Mouse (Mus musculus) MEL (cell line): Measurements from ENCODE around the gene Ppm1g. TPM values are rescaled to one million over a fixed set of nuclear protein-coding genes. Genes with fewer than 3 reads are reported as not detected.
A peak's percentile ranks its signal among the peaks of the same experiment; 100 is the strongest.

Experiments
- DNase-seq: peaks from one replicate; pipeline ENCODE4 v3.0.0; 2011; ENCODE audit warnings: low read depth, low spot score
- H3K27ac ChIP-seq: 2 replicates; pipeline ENCODE4 v1.5.1; 2012; ENCODE audit warnings: low read depth, mild to moderate bottlenecking, control low read depth, low read length, moderate library complexity; ENCODE audit not compliant: control insufficient read depth
- H3K27me3 ChIP-seq, 2 experiments: fragments of 150-350 bp in 1 of 2; sonication (generic) in 1 of 2; 2 replicates each; pipeline ENCODE4 v1.6.1; 2012; ENCODE audit warnings: low read length in 2 of 2, mild to moderate bottlenecking in 2 of 2, improper control_type of control experiment in 1 of 2, moderate library complexity in 1 of 2; ENCODE audit not compliant: insufficient read depth in 2 of 2, control insufficient read depth in 1 of 2
- H3K36me3 ChIP-seq, 2 experiments: 2 replicates each; pipeline ENCODE4 v1.6.1; 2012 to 2014; ENCODE audit warnings: low read length in 2 of 2, improper control_type of control experiment in 1 of 2, inconsistent platforms in 1 of 2, mild to moderate bottlenecking in 1 of 2; ENCODE audit not compliant: insufficient read depth in 2 of 2, control insufficient read depth in 1 of 2
- H3K4me1 ChIP-seq, 2 experiments: fragments of 150-350 bp in 1 of 2; sonication (generic) in 1 of 2; 2 replicates each; pipeline ENCODE4 v1.6.1; 2012; ENCODE audit warnings: low read length in 2 of 2, improper control_type of control experiment in 1 of 2, mild to moderate bottlenecking in 1 of 2; ENCODE audit not compliant: insufficient read depth in 2 of 2, control insufficient read depth in 1 of 2
- H3K4me3 ChIP-seq, 2 experiments: fragments of 150-350 bp in 1 of 2; sonication (generic) in 1 of 2; 2 replicates each; pipeline ENCODE4 v1.5.1; 2012; ENCODE audit warnings: low read depth in 2 of 2, low read length in 2 of 2, mild to moderate bottlenecking in 2 of 2, moderate library complexity in 2 of 2, control low read depth in 1 of 2, improper control_type of control experiment in 1 of 2; ENCODE audit not compliant: control insufficient read depth in 1 of 2, insufficient read depth in 1 of 2
- H3K79me2 ChIP-seq: 2 replicates; pipeline ENCODE4 v1.6.1; 2012; ENCODE audit warnings: mild to moderate bottlenecking, low read length, moderate library complexity; ENCODE audit not compliant: control insufficient read depth, poor library complexity, insufficient read depth
- H3K9ac ChIP-seq: 2 replicates; pipeline ENCODE4 v1.6.1; 2012; ENCODE audit warnings: low read depth, mild to moderate bottlenecking, control low read depth, low read length, moderate library complexity; ENCODE audit not compliant: control insufficient read depth, poor library complexity, severe bottlenecking
- H3K9me3 ChIP-seq: fragments of 150-350 bp; sonication (generic); replicated peaks from 2 replicates; pipeline ENCODE4 v1.6.1; 2012; ENCODE audit warnings: mild to moderate bottlenecking, low read length, improper control_type of control experiment, moderate library complexity; ENCODE audit not compliant: insufficient read depth
- CHD1 ChIP-seq: IDR thresholded peaks from 2 replicates; pipeline ENCODE4 v1.6.1; 2012; ENCODE audit warnings: low read depth, mild to moderate bottlenecking, inconsistent platforms, low read length, improper control_type of control experiment
- CTCF ChIP-seq, 3 experiments: IDR thresholded peaks in 2 of 3; conservative IDR thresholded peaks in 1 of 3; 2 replicates each; pipeline ENCODE4 v1.5.1; 2011 to 2012; ENCODE audit warnings: low read length in 3 of 3, low read depth in 2 of 3, mild to moderate bottlenecking in 2 of 3, improper control_type of control experiment in 1 of 3, inconsistent platforms in 1 of 3, mixed read lengths in 1 of 3, moderate library complexity in 1 of 3; ENCODE audit not compliant: control insufficient read depth in 1 of 3, insufficient read depth in 1 of 3, poor library complexity in 1 of 3, severe bottlenecking in 1 of 3
- ELF1 ChIP-seq: IDR thresholded peaks from 2 replicates; pipeline ENCODE4 v1.6.1; 2014; ENCODE audit warnings: low read depth, mild to moderate bottlenecking, inconsistent platforms, low read length, improper control_type of control experiment, moderate library complexity
- ETS1 ChIP-seq: IDR thresholded peaks from 2 replicates; pipeline ENCODE4 v1.6.1; 2012; ENCODE audit warnings: low read depth, mild to moderate bottlenecking, inconsistent platforms, low read length, improper control_type of control experiment, moderate library complexity
- HCFC1 ChIP-seq: IDR thresholded peaks from 2 replicates; pipeline ENCODE4 v1.6.1; 2012; ENCODE audit warnings: low read depth, mild to moderate bottlenecking, inconsistent platforms, low read length, improper control_type of control experiment, moderate library complexity
- JUND ChIP-seq: IDR thresholded peaks from 2 replicates; pipeline ENCODE4 v1.6.1; 2011; ENCODE audit warnings: low read depth, mild to moderate bottlenecking, improper control_type of control experiment, low read length
- KAT2A ChIP-seq: conservative IDR thresholded peaks from 2 replicates; pipeline ENCODE4 v1.6.1; 2012; ENCODE audit warnings: low read depth, low read length, improper control_type of control experiment, inconsistent platforms
- MAFK ChIP-seq: IDR thresholded peaks from 2 replicates; pipeline ENCODE4 v1.6.1; 2011; ENCODE audit warnings: low read depth, mild to moderate bottlenecking, low read length, improper control_type of control experiment, borderline replicate concordance
- MYB ChIP-seq: IDR thresholded peaks from 2 replicates; pipeline ENCODE4 v1.6.1; 2011; ENCODE audit warnings: mild to moderate bottlenecking, low read depth, low read length, improper control_type of control experiment
- MYC ChIP-seq: IDR thresholded peaks from 2 replicates; pipeline ENCODE4 v1.6.1; 2011; ENCODE audit warnings: low read depth, mild to moderate bottlenecking, low read length, improper control_type of control experiment, moderate library complexity
- NELFE ChIP-seq: IDR thresholded peaks from 2 replicates; pipeline ENCODE4 v1.6.1; 2011; ENCODE audit warnings: low read depth, low read length, improper control_type of control experiment
- POLR2AphosphoS5 ChIP-seq: IDR thresholded peaks from 2 replicates; pipeline ENCODE4 v1.6.1; 2012; ENCODE audit warnings: low read depth, borderline replicate concordance, mild to moderate bottlenecking, inconsistent platforms, low read length, moderate library complexity, mixed read lengths
- RAD21 ChIP-seq: IDR thresholded peaks from 2 replicates; pipeline ENCODE4 v1.6.1; 2011; ENCODE audit warnings: mild to moderate bottlenecking, low read depth, low read length, improper control_type of control experiment
- SIN3A ChIP-seq: IDR thresholded peaks from 2 replicates; pipeline ENCODE4 v1.6.1; 2012; ENCODE audit warnings: low read length, improper control_type of control experiment, inconsistent platforms
- SMC3 ChIP-seq: IDR thresholded peaks from 2 replicates; pipeline ENCODE4 v1.6.1; 2011; ENCODE audit warnings: low read depth, low read length, improper control_type of control experiment
- TBP ChIP-seq: IDR thresholded peaks from 2 replicates; pipeline ENCODE4 v1.8.0; 2011; ENCODE audit warnings: low read depth, low read length, improper control_type of control experiment
- UBTF ChIP-seq: IDR thresholded peaks from 2 replicates; pipeline ENCODE4 v1.6.1; 2012; ENCODE audit warnings: low read depth, mild to moderate bottlenecking, inconsistent platforms, low read length, improper control_type of control experiment, moderate library complexity, borderline replicate concordance; ENCODE audit not compliant: insufficient read depth
- USF1 ChIP-seq: IDR thresholded peaks from 2 replicates; pipeline ENCODE4 v1.6.1; 2014; ENCODE audit warnings: low read depth, mild to moderate bottlenecking, inconsistent platforms, low read length, improper control_type of control experiment, moderate library complexity
- ZC3H11A ChIP-seq: IDR thresholded peaks from 2 replicates; pipeline ENCODE4 v1.6.1; 2012; ENCODE audit warnings: low read depth, mild to moderate bottlenecking, inconsistent platforms, low read length, improper control_type of control experiment
- ZKSCAN1 ChIP-seq: IDR thresholded peaks from 2 replicates; pipeline ENCODE4 v1.6.1; 2012; ENCODE audit warnings: low read depth, mild to moderate bottlenecking, inconsistent platforms, low read length, improper control_type of control experiment, moderate library complexity
- polyA plus RNA-seq, 2 experiments: library from polyadenylated mRNA; stranded (reverse) in 1 of 2; unstranded in 1 of 2; fragments of >175 nt in 1 of 2; fragments of >200 nt in 1 of 2; gene quantifications; 2 replicates each; pipeline versions ENCODE4 v1.2.1 to v1.2.4; 2012; ENCODE audit warnings: low replicate concordance in 2 of 2, low read depth in 1 of 2; ENCODE audit not compliant: insufficient read length in 2 of 2, insufficient read depth in 1 of 2, missing spikeins in 1 of 2
- total RNA-seq: library from RNA; depleted of rRNA; stranded (reverse); fragments of 300-350 nt; gene quantifications from 2 replicates; pipeline ENCODE4 v1.2.3, GENCODE M21; 2012

Gene Ppm1g
- total and polyA plus RNA-seq, 3 experiments, result 169 to 639 (median 408) TPM

DNA sequence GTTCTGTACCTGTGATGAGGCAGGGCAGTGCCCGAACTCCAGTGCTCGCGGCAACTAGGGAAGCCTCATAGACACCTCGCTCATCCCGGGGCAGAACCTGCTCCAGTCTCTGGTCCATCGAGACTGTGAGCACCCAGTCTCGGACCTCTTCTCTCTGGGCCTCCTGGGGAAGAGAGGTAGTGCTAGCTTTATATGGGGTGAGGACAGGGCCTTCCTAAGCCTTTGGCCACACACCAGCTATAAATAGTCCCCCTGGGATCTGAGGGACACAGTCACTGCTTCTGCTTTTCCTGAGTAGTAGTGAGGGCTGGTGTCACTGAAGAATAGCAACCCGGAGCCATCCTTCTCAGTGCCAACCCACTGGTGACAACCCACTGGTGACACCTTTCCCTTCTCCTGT lies 33.3 kb upstream of the Ppm1g start:
- no peak for TF ChIP-seq CTCF (IDR thresholded peaks at IDR 0.05 in 2 of 3, conservative IDR thresholded peaks at IDR 0.05 in 1 of 3; ENCODE audit: control insufficient read depth in 1 of 3, insufficient read depth in 1 of 3, low read depth in 2 of 3, low read length in 3 of 3, poor library complexity in 1 of 3, severe bottlenecking in 1 of 3)
- no peak for TF ChIP-seq KAT2A
- no peak for TF ChIP-seq ELF1
- no peak for TF ChIP-seq ZC3H11A
- no peak for TF ChIP-seq JUND
- no peak for TF ChIP-seq USF1
- no peak for TF ChIP-seq RAD21
- TF ChIP-seq POLR2AphosphoS5, result no peak
- no peak for TF ChIP-seq CHD1
- TF ChIP-seq MYB, result no peak
- no peak for TF ChIP-seq NELFE
- TF ChIP-seq ETS1, result no peak
- no peak for TF ChIP-seq SIN3A
- TF ChIP-seq UBTF, result no peak
- TF ChIP-seq MYC, result no peak
- no peak for TF ChIP-seq HCFC1
- no peak for TF ChIP-seq SMC3
- no peaks in the 10 kb centered on the region for H3K4me1 ChIP-seq
- no peaks in the 10 kb centered on the region for H3K79me2 ChIP-seq
- no peak overlapping the region for H3K4me3 ChIP-seq
- peaks cover 0 to 6% of the 10 kb centered on the region in 2 experiments; a peak in 2 of 4 replicates for H3K36me3 ChIP-seq
- H3K9me3 ChIP-seq, result no peaks in the 10 kb centered on the region
- no peak overlapping the region for H3K9ac ChIP-seq
- no peak for DNase-seq
- no peak overlapping the region for H3K27ac ChIP-seq
- H3K27me3 ChIP-seq, result no peaks in the 10 kb centered on the region

DNA sequence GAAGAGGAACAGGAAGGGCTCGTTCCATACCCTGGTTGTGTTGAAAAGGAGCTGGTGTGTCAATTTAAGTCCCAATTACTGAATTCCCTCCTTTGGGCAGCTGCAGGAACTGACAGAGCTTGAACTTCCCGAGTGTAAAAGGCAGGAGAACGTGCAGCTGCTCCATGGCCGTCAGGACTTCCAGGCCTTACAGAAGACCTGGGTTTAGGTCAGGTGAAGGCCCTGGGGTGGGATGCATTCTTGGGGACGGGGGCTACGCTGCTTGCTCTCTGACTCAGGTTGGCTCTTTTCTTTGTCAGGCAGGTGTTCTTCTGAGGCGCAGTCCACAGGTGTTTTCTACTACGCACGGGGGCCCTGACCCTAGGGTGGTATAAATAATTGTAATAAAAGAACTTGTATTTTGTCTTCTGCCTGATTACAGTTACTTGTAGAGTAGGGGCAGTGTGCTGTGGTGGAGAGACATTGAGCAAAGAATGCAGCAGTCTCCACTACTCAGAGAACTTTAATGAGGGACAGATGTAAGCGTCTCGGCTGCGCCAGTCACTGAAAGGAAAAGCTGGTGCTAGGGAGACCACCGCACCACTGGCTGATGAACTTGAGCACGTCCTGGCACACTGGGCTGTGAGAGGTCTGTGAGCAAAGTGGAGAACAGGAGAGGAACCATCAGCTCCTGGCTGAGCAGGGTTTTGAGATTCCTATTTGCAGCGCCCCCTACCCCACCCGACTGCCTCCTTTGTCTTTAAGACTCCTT lies 32.5 kb upstream of the Ppm1g start:
- H3K4me1 ChIP-seq, result no peaks in the 10 kb centered on the region
- no peak overlapping the region for H3K9ac ChIP-seq
- no peaks in the 10 kb centered on the region for H3K9me3 ChIP-seq
- H3K79me2 ChIP-seq, result no peaks in the 10 kb centered on the region
- TF ChIP-seq MYB (no peak), CTCF (IDR thresholded peaks at IDR 0.05 in 2 of 3, conservative IDR thresholded peaks at IDR 0.05 in 1 of 3; ENCODE audit: control insufficient read depth in 1 of 3, insufficient read depth in 1 of 3, low read depth in 2 of 3, low read length in 3 of 3, poor library complexity in 1 of 3, severe bottlenecking in 1 of 3) (peak in 2 of 3 experiments; percentile 8 to 15; a peak in 1 of 6 replicates), TBP (no peak), MAFK (no peak), ZKSCAN1 (no peak)
- H3K27me3 ChIP-seq, result no peaks in the 10 kb centered on the region
- H3K27ac ChIP-seq, result no peak overlapping the region
- H3K4me3 ChIP-seq, result no peak overlapping the region
- no peak for DNase-seq
- H3K36me3 ChIP-seq, result peaks cover 0 to 10% of the 10 kb centered on the region in 2 experiments; a peak in 2 of 4 replicates
